Mouse (Mus musculus): ENCODE data around the gene Ispd.

GRCm38 (mm10) chr12:36666771-36667170, 285.5 kb downstream of the Ispd start:
- TF ChIP-seq CTCF (IDR thresholded peaks at IDR 0.05; ENCODE audit: extremely low read depth, insufficient read length, insufficient replicate concordance, low read depth, low read length) (no peak), POLR2A (IDR thresholded peaks at IDR 0.05; ENCODE audit: low read depth, low read length) (no peak)
